Mouse (Mus musculus) hematopoietic stem cell, adult 5-6 weeks (primary cell): ENCODE results near the gene Gm10945. TPM values are rescaled to one million over a fixed set of nuclear protein-coding genes. Genes with fewer than 3 reads are reported as not detected.

Source experiments
- ATAC-seq, 2 experiments: fragments of 125-278 bp in 1 of 2; replicated peaks in 1 of 2; 2 replicates each; pipeline ENCODE4 v1.8.0; 2016 to 2017; ENCODE audit warnings: inconsistent platforms in 2 of 2, mild to moderate bottlenecking in 2 of 2, moderate number of reproducible peaks in 2 of 2, low read depth in 1 of 2, moderate TSS enrichment in 1 of 2; ENCODE audit not compliant: low FRiP score in 2 of 2, poor library complexity in 2 of 2, severe bottlenecking in 2 of 2, insufficient read depth in 1 of 2, low TSS enrichment in 1 of 2
- total RNA-seq: library from RNA; stranded (forward); fragments of 172-1452, 232-1000 nt; gene quantifications from 2 replicates; pipeline ENCODE4 v1.2.3, GENCODE M21; 2017

Gene Gm10945
- total RNA-seq: not detected in 2 replicates

DNA sequence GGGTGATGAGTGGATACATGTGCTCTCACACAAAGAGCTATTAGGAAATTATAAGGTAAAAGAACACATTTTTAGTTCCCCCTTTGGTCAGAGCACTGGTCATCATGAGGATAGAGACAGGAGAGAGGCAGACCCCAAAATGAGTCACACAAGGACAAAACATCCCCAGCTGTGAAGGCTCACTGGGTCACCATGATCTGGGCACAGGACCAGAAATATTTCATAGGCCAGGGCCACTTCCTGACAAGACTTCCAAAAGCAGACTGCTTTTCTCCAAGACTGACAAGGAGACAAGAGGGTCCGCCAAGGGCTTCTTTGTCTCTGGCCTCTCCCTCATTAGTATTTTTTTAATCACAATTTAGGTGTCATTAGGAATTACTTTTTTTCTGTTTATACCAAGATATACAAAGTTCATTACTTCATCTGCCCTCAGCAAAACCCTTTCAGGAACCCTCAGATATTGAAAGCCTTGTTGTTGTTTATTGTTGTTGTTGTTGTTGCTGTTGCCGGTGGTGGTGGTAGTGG lies at the start of gene Gm10945:
Gene Gm10945, minus strand, starts transcription at position 475 of the 525 bp plus-strand sequence.
- ATAC-seq: no peak

DNA sequence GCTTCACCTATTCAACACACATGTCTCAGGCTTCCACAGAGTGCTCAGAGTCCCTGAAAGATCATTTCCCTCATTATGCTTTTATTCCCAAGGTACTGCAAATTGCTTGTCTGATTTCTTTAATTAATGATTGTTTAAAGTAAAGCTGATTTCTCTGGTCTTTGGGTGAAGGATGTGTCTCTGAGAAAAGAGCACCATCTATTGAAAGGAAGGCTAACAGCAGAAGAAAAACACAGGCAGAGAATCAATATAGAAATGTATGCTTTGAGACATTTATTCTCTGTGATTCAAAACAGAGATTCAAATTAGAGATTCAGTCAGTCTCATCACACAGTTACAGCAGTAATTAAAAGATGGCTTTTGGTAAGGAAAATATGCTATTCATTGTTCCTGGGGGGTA lies 28.7 kb upstream of the Gm10945 start:
- ATAC-seq: no peak

DNA sequence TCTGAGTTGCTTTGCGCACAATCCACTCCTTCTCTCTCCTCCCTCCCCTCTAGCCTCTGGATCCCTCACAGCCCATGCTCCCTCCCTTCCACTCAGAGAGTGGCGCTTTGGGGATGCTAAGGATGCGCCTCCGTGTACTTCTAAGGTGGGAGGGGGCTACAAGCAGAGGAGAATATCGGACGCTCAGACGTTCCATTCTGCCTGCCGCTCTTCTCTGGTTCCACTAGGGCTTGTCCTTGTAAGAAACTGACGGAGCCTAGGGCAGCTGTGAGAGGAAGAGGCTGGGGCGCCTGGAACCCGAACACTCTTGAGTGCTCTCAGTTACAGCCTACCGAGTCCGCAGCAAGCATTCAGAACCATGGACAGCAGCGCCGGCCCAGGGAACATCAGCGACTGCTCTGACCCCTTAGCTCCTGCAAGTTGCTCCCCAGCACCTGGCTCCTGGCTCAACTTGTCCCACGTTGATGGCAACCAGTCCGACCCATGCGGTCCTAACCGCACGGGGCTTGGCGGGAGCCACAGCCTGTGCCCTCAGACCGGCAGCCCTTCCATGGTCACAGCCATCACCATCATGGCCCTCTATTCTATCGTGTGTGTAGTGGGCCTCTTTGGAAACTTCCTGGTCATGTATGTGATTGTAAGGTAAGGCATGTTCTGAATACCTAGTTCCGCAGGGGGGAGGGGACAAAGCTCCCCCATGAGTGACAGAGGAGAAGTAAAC lies 27.1 kb upstream of the Gm10945 start:
- peak; percentile 46 to 68 for ATAC-seq

DNA sequence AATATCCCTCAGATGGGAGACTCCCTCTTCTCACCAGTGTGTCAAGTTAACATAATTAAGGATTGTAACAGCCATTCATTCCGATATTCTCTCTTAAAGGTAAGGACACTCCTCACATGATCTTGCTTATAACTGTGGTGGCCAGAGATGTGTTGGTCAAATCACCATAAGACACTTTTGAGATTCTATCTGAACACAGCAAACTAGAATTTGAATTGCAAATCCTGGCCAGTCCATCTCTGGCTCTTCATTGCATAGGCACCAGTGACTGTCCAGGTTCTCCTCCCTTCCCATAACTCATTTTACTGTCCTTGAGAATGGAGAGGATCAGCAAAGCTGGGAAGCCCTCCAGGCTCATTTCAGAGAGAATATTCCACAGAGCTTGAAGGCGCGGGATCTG lies 3.4 kb downstream of the Gm10945 start, which contains the start of gene Oprm1:
Gene Oprm1, plus strand, starts transcription at position 301 of the 400 bp plus-strand sequence.
- ATAC-seq: no peak

DNA sequence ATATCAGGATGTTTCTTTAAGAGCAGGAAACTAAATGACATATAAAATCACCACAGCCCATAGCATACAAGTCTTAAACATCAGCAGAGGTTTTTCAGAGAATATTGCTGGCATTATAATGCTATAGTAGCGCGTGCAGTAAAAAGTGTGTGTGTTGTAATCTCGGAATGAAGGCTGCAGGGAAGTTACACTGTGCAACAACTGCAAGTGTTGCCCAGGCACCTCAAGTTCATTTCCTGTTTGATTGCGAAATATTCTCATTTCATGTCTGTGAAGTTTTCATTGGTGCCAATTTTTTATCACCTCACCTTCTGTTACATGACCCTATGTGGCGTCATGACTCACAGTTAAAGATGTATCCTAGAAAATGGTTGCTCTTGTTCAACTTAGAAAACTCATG lies 8.2 kb downstream of the Gm10945 start:
- ATAC-seq: peak; percentile 42 to 69

DNA sequence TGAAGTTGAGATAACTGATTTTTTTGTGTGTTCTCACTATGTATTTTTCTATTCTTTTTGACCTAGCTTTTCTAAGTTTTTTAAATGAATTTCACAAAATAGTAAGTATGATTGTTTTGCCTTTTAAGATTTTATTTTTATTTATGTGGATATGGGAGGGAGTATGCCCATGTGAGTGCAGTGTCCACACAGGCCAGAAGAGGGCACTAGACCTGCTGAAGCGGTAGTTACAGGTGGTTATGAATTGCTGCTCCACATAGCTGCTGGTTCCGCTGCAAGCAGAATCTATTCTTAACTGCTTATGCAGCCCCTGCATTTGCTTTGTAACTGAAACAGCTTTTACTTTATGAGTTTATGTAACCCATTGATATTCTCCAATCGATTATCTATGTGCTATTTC lies 33.1 kb downstream of the Gm10945 start:
- ATAC-seq: no peak

DNA sequence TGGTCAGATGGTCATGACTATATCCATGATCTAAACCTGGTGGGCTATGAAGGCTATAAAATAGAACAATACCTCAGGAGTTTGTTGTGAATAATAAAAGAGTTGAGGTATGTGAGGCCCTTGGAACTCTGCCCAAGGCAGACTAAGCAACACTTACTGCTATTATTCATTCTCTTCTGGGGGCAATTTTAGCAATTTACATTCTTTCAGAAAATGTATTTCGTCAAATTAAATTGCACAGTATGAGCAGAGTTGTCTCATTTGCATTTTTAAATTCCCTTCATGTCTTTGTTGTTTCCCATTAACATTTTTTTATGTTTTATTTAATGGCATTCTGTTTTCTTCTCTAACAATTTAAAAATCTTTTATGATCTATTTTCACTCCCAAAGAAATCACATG lies 37.8 kb downstream of the Gm10945 start:
- ATAC-seq: no peak

DNA sequence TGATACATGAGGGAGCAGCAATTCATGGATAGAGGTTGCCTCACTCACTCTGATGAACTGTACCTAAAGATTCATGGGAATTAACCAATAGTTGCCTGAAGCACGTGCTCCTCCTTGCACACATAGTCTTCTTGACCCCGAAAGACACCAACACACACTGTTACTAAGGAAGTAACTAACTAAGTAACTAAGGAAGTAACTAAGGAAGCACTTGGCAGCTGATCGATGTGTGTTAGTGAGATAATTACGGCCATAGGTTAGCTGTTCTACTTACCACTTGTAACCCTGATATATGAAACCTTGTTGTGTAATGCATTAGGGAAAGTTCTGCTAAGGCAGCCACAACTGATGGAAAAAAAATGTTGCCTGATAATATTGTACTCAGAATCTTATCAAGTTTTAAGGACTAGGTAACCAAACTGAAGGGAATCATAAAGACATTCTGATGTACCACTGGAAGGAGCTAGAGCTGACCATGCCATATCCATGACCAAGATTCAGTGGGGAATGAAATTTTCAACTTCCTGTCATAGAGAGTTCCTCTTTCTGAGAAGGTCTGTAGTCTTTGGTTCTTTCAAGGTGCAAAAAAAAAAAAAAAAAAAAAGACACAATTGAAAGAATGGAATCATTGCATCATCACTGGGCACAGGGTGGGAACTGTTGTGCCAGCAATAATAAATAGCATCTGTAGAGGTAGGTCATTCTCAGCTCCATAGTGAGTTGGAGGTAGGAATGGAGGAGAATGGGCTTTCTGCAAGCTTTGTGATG lies 44.2 kb downstream of the Gm10945 start:
- peak; percentile 88 to 94 for ATAC-seq

DNA sequence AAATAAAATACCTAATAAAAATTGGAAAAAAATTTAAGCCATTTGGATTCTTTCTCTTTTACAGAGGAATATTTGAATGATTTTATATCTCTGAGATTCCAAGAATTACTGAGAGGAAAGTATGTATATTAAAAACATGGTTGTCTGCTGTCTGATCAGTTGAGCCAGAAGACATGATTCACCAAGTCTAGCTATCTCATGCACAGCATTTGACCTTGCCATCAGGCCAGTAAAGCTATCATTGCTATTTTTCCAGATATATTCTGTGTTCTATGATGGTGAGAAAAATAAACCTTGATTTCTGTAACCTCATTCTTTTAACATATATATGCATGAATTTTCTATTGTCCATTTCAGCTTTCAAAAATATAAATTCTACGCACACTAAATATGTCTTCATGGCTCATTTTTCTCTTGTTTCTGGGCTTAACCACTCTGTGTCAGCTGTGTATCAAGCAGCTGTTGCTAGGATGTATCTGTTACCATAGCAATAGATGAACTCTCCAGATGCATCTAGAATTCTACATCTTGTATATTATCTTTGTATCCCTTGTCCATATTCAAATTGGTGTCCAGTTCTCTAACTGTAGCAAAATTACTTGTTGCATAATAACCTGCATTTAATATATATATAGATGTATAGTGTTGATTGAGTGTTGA lies 56.2 kb downstream of the Gm10945 start:
- ATAC-seq: no peak

DNA sequence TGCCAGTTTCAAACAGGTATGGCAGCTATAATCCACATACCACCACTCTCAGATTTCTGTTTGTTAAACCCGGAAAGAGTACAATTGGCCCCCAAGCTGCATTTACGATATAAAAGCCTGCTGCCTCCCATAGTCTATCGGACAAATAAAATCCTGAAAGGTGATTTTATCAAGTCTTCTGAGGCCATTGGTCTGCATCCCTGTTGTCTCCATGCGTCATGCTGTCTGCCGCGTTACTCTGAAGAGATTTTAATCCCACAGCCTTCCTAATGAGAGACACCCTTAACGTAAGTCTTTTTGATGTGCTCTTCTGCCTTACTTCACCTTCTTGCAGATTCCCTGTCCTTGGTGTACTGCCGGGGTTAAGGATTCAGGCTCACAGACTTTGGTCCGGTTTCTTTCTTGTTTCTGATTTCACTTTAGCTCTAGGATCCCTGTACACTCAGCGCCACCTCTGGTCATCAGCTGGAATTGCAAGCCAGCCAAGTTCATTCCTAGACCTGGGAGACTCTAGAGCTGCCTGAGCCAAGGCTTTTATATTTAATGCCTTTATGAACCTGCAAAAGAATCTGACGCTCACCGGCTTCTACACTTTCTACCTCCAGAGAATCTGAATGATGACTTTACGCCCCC lies 67.2 kb downstream of the Gm10945 start:
- peak; percentile 84 to 92 for ATAC-seq

Other genes starting within 250 kb of the Gm10945 start
- not detected in 2 replicates for gene Oprm1, start 3.3 kb downstream of the Gm10945 start, total RNA-seq